Mouse (Mus musculus) left cerebral cortex, postnatal 25 days (tissue): ENCODE measurements around the gene Taar7a. TPM values are rescaled to one million over a fixed set of nuclear protein-coding genes. Genes with fewer than 3 reads are reported as not detected.

Experiments used
- DNase-seq, 2 experiments: peaks; one replicate each; pipeline ENCODE4 v3.0.0; 2022; ENCODE audit warnings: low spot score in 2 of 2, mixed read lengths in 1 of 2
- intact Hi-C: fragments of 180-260 bp; cut with DNase I; formaldehyde crosslinking; loops from one replicate; pipeline ENCODE4 v1.15.1; 2025
- total RNA-seq, 2 experiments: library from RNA; stranded (reverse); gene quantifications; 2 replicates each; pipeline ENCODE4 v1.2.3; 2021

The Taar7a gene
- total RNA-seq, 2 experiments from 2014 or later, result not detected

- intact Hi-C loops, result no loop called here
- DNase-seq, result no peak
Observed at GRCm38 (mm10) chr10:23951714-23952113, 41.6 kb downstream of the Taar7a start.

GRCm38 (mm10) chr10:23949508-23950005, 43.7 kb downstream of the Taar7a start, which contains the start of gene Taar3:
Gene Taar3, plus strand, starts transcription at chr10:23949558.
- intact Hi-C loops, result no loop called here
- peak in 1 of 2 experiments; percentile 21 for DNase-seq

- intact Hi-C loops, result no loop called here
- no peak for DNase-seq
Observed at GRCm38 (mm10) chr10:23948026-23948425, 45.3 kb downstream of the Taar7a start.

GRCm38 (mm10) chr10:23942465-23942864, 50.8 kb downstream of the Taar7a start:
- no peak for DNase-seq
- intact Hi-C loops, result no loop called here

Other genes with a start within 250 kb of the Taar7a start
- 100 to 1,000 TPM; 181 to 221 TPM for gene Rps12, start 206.2 kb downstream of the Taar7a start, total RNA-seq
- 10 to 100 TPM; 24.1 to 24.7 TPM for gene Slc18b1, start 196.5 kb downstream of the Taar7a start, total RNA-seq
- under 1 TPM in 1 of 2 experiments, not detected in 1; 0.25 TPM for gene Vnn3, start 142.0 kb downstream of the Taar7a start, total RNA-seq
- under 1 TPM in 1 of 2 experiments, not detected in 1; 0.23 TPM for gene Vnn1, start 98.8 kb downstream of the Taar7a start, total RNA-seq
- gene Taar1, start 73.1 kb downstream of the Taar7a start, total RNA-seq, result not detected
- gene Taar2, start 54.9 kb downstream of the Taar7a start, total RNA-seq, result not detected
- not detected for gene Taar3, start 43.9 kb downstream of the Taar7a start, total RNA-seq
- not detected for gene Taar4, start 33.0 kb downstream of the Taar7a start, total RNA-seq
- gene Taar5, start 22.8 kb downstream of the Taar7a start, total RNA-seq, result not detected
- gene Taar6, start 7.8 kb downstream of the Taar7a start, total RNA-seq, result not detected
- not detected for gene Taar7b, start 6.5 kb upstream of the Taar7a start, total RNA-seq
- gene Taar7d, start 33.7 kb upstream of the Taar7a start, total RNA-seq, result not detected
- gene Taar7e, start 44.1 kb upstream of the Taar7a start, total RNA-seq, result not detected
- gene Taar7f, start 56.0 kb upstream of the Taar7a start, total RNA-seq, result not detected
- gene Taar8a, start 83.0 kb upstream of the Taar7a start, total RNA-seq, result not detected
- gene Taar8b, start 98.8 kb upstream of the Taar7a start, total RNA-seq, result not detected
- not detected for gene Taar8c, start 108.4 kb upstream of the Taar7a start, total RNA-seq
- not detected for gene Taar9, start 116.1 kb upstream of the Taar7a start, total RNA-seq
- gene Stx7, start 155.8 kb upstream of the Taar7a start, total RNA-seq, result 100 to 1,000 TPM; 128 to 129 TPM
- gene Moxd1, start 230.0 kb upstream of the Taar7a start, total RNA-seq, result 1 to 10 TPM; 8.2 to 8.8 TPM